Mouse (Mus musculus) heart, embryonic 16.5 days (tissue): ENCODE results near the gene Spaca4. TPM values are rescaled to one million over a fixed set of nuclear protein-coding genes. Genes with fewer than 3 reads are reported as not detected.
A peak's percentile ranks its signal among the peaks of the same experiment; 100 is the strongest.

Experiments
- ATAC-seq: fragments of 200-750 bp; cut with Nextera tagmentation; replicated peaks from 2 replicates; pipeline ENCODE4 v1.8.0; 2017; ENCODE audit warnings: moderate number of reproducible peaks; ENCODE audit not compliant: insufficient read depth, low FRiP score; ENCODE audit errors: extremely low read depth
- H3K27ac ChIP-seq: fragments of 300-500 bp; sonication (generic); 2 replicates; pipeline ENCODE4 v1.5.1; 2014; ENCODE audit warnings: mild to moderate bottlenecking, low read length, control low read depth, moderate library complexity
- H3K27me3 ChIP-seq: fragments of 300-500 bp; sonication (generic); 2 replicates; pipeline ENCODE4 v1.6.1; 2014; ENCODE audit warnings: low read length, mixed read lengths; ENCODE audit not compliant: control insufficient read depth, insufficient read depth
- H3K36me3 ChIP-seq: fragments of 300-500 bp; sonication (generic); 2 replicates; pipeline ENCODE4 v1.6.1; 2014; ENCODE audit not compliant: control insufficient read depth, insufficient read depth
- H3K4me1 ChIP-seq: fragments of 300-500 bp; sonication (generic); 2 replicates; pipeline ENCODE4 v1.6.1; 2014; ENCODE audit warnings: low read length, mixed read lengths; ENCODE audit not compliant: control insufficient read depth, insufficient read depth
- H3K4me2 ChIP-seq: fragments of 300-500 bp; sonication (generic); 2 replicates; pipeline ENCODE4 v1.6.1; 2014; ENCODE audit warnings: low read depth, mild to moderate bottlenecking, control low read depth, low read length
- H3K4me3 ChIP-seq: fragments of 300-500 bp; sonication (generic); 2 replicates; pipeline ENCODE4 v1.5.1; 2014; ENCODE audit warnings: mild to moderate bottlenecking, control low read depth, low read length
- H3K9ac ChIP-seq: fragments of 300-500 bp; sonication (generic); 2 replicates; pipeline ENCODE4 v1.6.1; 2014; ENCODE audit warnings: low read length, control low read depth
- H3K9me3 ChIP-seq: fragments of 300-500 bp; sonication (generic); replicated peaks from 2 replicates; pipeline ENCODE4 v1.6.1; 2016; ENCODE audit warnings: low read length; ENCODE audit not compliant: control insufficient read depth
- WGBS: fragments of 180-500 bp; shearing (Covaris S2); extraction: QIAGEN DNeasy Blood & Tissue Kit; methylation state at CpG from one replicate; pipeline ENCODE4 v1.1.7; 2014; 5-methylcytosine and 5-hydroxymethylcytosine counted together
- polyA plus RNA-seq: library from polyadenylated mRNA; unstranded; fragments of >200 nt; fragmentation: Nextera tagmentation; extraction: Ambion mirVana; gene quantifications from 2 replicates; pipeline ENCODE4 v1.2.1, GENCODE M21; 2015

The Spaca4 gene
- polyA plus RNA-seq, 1 experiment from 2014 or later: not detected

DNA sequence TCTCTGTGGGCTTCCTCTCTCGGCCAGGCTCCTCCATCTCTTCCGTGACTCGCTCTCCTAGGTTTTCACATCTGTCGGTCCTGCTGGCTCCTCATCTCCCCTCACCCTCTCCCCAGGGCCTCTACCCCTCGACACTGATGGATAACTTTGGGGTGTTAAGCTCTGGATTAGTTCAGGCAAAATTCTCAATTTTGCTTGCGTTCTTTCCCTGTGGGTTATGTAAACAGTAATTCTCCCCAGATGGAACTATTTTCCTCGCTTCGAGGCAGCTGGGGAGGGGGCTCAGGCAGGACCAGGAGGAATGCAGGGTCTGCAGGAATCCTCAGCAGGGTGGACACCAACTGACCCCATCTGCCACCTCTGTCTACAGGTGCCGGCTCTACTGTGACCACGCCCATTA lies 39.8 kb downstream of the Spaca4 start:
- WGBS: 63% methylated on average over 10 of the region's 10 CpGs
- Histone ChIP-seq H3K9me3 (no peaks in the 10 kb centered on the region), H3K36me3 (no peaks in the 10 kb centered on the region), H3K9ac (no peak overlapping the region; the same call in 1 of the 2 replicates), H3K27ac (no peak overlapping the region), H3K4me3 (no peak overlapping the region), H3K27me3 (no peaks in the 10 kb centered on the region), H3K4me1 (peaks cover 32% of the 10 kb centered on the region), H3K4me2 (no peak overlapping the region)
- no peak for ATAC-seq

- no peak within 1 kb of the TSS for H3K4me3 ChIP-seq
- WGBS: 74% methylated on average over 7 of the region's 7 CpGs
- no peak for ATAC-seq
- no peaks in the 10 kb centered on the region for H3K27me3 ChIP-seq
- no peak within 1 kb of the TSS for H3K27ac ChIP-seq
- no peak within 1 kb of the TSS for H3K4me2 ChIP-seq
- H3K36me3 ChIP-seq: no peaks in the 10 kb centered on the region
- peak within 1 kb of the TSS; percentile 10; the same call in 1 of the 2 replicates for H3K9ac ChIP-seq
- H3K9me3 ChIP-seq: no peaks in the 10 kb centered on the region
- peaks cover 26% of the 10 kb centered on the region for H3K4me1 ChIP-seq
Measured at GRCm38 (mm10) chr7:45683396-45684050, 42.1 kb downstream of the Spaca4 start, which contains the start of gene Ntn5. TSS of gene Ntn5 (plus strand) at chr7:45684022.

DNA sequence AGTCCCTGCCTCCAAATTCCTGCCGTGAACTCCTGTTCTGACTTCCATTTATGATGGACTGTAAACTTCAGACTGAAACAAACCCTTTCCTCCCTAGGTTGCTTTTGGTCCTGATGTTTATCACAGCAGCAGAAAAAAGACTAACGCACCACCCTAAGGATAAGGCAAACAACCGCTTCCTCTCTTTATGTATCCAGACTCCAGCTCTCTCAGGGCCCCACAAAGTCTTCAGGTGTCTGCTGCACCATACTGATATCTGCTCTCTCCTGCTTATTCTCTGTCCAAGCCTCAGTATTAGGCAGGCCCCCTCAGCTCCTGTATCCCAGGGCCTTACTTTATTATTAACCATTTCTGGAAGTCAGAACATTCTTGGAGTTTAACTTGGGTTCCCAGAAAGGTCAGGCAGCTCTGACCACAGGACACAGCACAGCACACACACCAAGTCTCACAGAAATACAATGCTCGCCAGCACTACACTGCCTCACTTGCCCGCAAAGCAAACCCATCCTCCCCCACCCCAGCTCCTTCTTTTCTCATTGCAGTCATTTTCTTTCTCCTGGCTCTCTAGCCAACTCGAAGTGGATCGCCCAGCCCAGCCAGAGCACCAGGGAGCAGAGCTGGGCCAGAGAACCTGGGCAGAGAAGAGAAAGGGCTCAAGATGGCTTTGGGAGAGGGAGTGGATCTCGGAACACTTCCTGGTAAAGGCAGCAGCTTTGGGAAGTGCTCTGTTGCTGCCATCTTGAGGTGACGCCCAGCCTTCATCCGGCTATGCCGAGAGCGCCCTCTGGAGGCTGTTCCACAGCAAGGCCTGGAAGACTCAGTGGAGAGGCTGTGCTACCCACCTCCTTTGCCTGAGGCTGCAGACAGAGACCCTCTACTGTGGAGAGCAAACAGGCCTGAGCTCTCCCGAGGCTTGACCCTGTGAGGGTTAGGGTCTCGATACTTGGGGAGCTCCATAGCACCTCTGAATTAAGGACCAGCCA lies 43.2 kb downstream of the Spaca4 start:
- Histone ChIP-seq H3K4me2 (peak overlapping the region; percentile 49; the same call in 1 of the 2 replicates), H3K36me3 (no peaks in the 10 kb centered on the region), H3K9me3 (no peaks in the 10 kb centered on the region), H3K27me3 (no peaks in the 10 kb centered on the region), H3K9ac (peak overlapping the region; percentile 57), H3K4me1 (peaks cover 26% of the 10 kb centered on the region), H3K4me3 (no peak overlapping the region), H3K27ac (peak overlapping the region; percentile 81)
- 29% methylated on average over 14 of the region's 14 CpGs for WGBS
- ATAC-seq: peak; percentile 39

DNA sequence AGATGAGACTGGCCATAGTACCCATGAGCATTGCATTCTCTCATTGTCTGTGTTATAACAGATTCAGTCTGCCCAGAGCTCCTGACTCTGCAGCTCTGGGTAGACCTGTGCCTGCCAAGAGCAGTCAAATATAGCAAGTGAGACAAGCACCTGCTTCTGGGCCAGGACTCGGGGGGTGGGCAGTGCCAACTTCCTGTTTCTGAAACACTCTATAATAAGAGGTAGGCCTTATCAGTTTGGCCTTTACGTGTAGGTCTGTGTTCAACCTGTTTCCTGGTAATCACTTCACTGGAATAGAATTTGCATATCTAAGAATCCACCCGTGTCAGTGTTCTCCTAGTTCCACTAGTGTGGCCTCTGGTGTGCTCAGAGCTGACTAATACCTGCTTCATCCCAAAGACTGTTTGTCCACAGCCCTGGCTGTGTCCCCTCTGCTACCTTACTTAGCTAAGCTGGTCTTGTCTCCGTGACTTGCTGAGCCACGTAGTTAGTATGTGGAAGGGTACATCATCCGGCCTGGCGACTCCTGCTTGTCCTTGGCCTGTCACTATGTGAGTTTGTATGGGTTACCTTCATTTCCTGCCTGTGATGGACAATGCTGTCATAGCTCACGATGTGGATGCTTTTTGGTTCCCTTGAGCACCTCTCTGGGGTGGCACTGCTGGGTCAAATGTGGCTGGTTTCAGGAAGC lies 44.4 kb downstream of the Spaca4 start:
- Histone ChIP-seq H3K36me3 (no peaks in the 10 kb centered on the region), H3K27ac (peak overlapping the region; percentile 81), H3K27me3 (no peaks in the 10 kb centered on the region), H3K9ac (peak overlapping the region; percentile 18), H3K4me3 (no peak overlapping the region), H3K9me3 (no peaks in the 10 kb centered on the region), H3K4me1 (peaks cover 26% of the 10 kb centered on the region), H3K4me2 (no peak overlapping the region)
- WGBS: 50% methylated on average over 8 of the region's 8 CpGs
- ATAC-seq: peak; percentile 76

DNA sequence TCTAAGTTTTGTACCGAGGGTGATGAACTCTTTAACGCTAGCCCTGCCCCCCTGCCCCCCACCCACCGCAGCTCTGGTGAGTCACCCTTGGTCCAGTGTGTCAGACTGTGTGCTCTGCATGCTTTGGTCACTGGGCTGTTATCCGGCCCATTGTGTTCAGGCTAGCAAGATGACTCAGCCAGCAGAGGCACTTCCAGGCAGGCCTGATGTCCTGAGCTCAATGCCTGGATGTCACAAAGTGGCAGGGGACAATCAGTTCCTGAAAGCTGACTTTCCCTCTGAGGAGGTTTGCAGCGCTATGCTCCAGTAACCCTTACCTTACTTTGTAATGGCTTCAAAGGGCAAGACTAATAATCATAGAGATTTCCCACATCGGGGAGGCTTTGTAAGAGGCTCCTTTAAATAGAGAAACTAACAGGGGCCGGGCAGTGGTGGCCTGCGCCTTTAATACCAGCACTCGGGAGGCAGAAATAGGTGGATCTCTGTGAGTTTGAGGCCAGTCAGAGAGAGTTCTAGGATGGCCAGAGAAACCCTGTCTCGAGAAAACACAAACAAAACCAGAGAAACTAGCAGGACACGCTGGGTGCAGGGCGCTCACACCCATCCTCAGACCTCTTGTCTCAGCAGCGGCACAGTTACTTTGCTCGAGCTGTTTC lies 45.5 kb downstream of the Spaca4 start:
- ATAC-seq: peak; percentile 65
- H3K36me3 ChIP-seq: no peaks in the 10 kb centered on the region
- no peak overlapping the region for H3K4me3 ChIP-seq
- no peaks in the 10 kb centered on the region for H3K27me3 ChIP-seq
- H3K4me2 ChIP-seq: no peak overlapping the region
- peak overlapping the region; percentile 81 for H3K27ac ChIP-seq
- H3K4me1 ChIP-seq: peaks cover 26% of the 10 kb centered on the region
- WGBS: 63% methylated on average over 14 of the region's 14 CpGs
- peak overlapping the region; percentile 28; the same call in 1 of the 2 replicates for H3K9ac ChIP-seq
- no peaks in the 10 kb centered on the region for H3K9me3 ChIP-seq

GRCm38 (mm10) chr7:45678513-45678912 lies 47.1 kb downstream of the Spaca4 start:
- H3K9ac ChIP-seq: no peak overlapping the region
- H3K9me3 ChIP-seq: no peaks in the 10 kb centered on the region
- no peaks in the 10 kb centered on the region for H3K27me3 ChIP-seq
- no peak overlapping the region for H3K4me2 ChIP-seq
- H3K4me1 ChIP-seq: peaks cover 26% of the 10 kb centered on the region
- no peak overlapping the region for H3K27ac ChIP-seq
- H3K36me3 ChIP-seq: no peaks in the 10 kb centered on the region
- 92% methylated on average over 14 of the region's 14 CpGs for whole genome bisulfite sequencing
- no peak for ATAC-seq
- H3K4me3 ChIP-seq: no peak overlapping the region

- no peaks in the 10 kb centered on the region for H3K9me3 ChIP-seq
- WGBS: 78% methylated on average over 7 of the region's 7 CpGs
- H3K27ac ChIP-seq: no peak overlapping the region
- no peak overlapping the region for H3K4me2 ChIP-seq
- H3K4me1 ChIP-seq: peaks cover 26% of the 10 kb centered on the region
- no peaks in the 10 kb centered on the region for H3K36me3 ChIP-seq
- H3K9ac ChIP-seq: no peak overlapping the region
- no peaks in the 10 kb centered on the region for H3K27me3 ChIP-seq
- H3K4me3 ChIP-seq: no peak overlapping the region
- ATAC-seq: no peak
Measured at GRCm38 (mm10) chr7:45677627-45678295, 47.9 kb downstream of the Spaca4 start.
